Mouse (Mus musculus): Measurements from ENCODE around the gene Mylpf.

DNA sequence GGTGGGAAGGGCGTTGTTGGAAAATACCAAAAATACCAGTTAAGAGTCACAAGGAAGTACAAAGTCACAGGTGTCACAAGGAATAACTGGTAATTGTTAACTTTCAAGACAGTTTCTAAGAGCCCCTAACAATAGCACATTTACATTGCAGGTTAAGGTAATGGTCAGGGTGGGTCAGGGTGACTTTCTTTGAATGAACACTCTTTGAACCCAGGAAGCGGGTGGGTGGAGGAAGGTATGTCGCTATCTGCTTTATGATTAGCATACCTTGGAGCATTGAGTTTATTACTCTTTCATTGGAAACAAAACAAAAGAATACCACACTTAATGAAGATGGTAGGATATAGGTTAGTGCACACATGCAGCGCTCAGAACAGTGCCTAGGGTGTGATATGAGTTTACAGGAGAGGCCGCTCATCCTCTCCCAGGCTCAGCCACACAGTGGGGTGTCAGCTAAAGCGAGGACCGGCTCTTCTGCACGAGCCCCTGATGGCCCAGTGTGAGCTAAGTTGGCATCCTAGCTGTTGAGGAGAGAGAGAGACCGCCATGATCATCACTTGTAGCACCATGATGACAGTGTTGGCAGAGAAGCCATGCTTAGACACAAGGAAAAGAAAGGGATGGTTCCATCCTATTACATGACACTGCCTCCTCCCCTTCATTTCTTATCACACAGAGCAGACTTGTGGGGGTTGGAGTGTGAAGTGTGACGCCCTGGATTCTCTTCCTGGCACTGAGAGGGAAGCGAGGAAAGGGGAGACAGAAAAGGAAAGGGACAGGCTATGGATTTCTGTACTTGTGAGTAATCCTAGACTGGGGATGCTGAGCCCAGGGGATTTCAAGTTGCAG is 16.7 kb downstream of the Mylpf start:
- TF ChIP-seq CTCF (IDR thresholded peaks at IDR 0.05; ENCODE audit: borderline replicate concordance, control insufficient read depth, extremely low read depth, insufficient read depth, low read length, poor library complexity) = no peak
- no peak for TF ChIP-seq POLR2A (IDR thresholded peaks at IDR 0.05; ENCODE audit: control insufficient read depth, extremely low read depth, insufficient read depth, low read length, poor library complexity)

Data from thymus, adult 2 months (tissue).